ENCODE assay signal across 13 mouse cellular contexts in the genomic region with DNA sequence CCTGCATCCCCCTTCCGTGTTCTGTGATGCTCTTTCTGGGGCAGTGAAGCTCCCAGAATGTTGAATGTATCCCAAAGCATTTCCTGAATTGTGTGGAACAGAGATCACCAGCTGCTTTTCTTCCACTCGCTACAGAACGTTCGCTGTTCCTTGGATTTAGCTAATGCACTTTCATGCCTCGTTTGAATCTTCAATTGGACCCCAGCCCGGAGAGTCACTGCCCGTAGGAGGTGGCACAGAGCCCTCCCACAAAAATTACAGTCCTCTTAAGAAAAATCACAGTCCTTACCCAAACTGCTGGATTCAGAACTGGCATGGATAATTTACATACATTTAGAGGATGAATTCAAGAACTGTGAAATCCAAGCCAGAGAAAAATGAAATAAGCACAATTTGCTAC. TPM values are rescaled to one million over a fixed set of nuclear protein-coding genes. Genes with fewer than 3 reads are reported as not detected.
DNase-seq lines count a peak whose midpoint lies in the region; ATAC-seq and TF ChIP-seq lines count a peak whose summit lies in the region.
"Had no signal": no experiment of that assay in that cellular context is flagged by ENCODE, and none has a peak within 500 bp of the region (broad histone marks: within the 10 kb centered on the region; RNA-seq: fewer than 3 reads in every experiment).

No protein-coding gene starts in this region.

- WGBS in stomach, embryonic 15.5 days: 41% methylated on average over 7 of the region's 7 CpGs
- 91% methylated on average over 7 of the region's 7 CpGs for whole genome bisulfite sequencing in thymus, adult 2 months

- no peaks in the 10 kb centered on the region for H3K27me3 ChIP-seq in stomach, embryonic 15.5 days (replicated peaks)
- H3K27me3 ChIP-seq in thymus, adult 2 months (ENCODE audit: control insufficient read depth, insufficient read depth, low read length): no peaks in the 10 kb centered on the region

- no peaks in the 10 kb centered on the region for H3K9me3 ChIP-seq in stomach, embryonic 15.5 days

- no peak overlapping the region for H3K4me3 ChIP-seq in stomach, embryonic 15.5 days (replicated peaks)
- H3K4me3 ChIP-seq in thymus, adult 2 months (ENCODE audit: control insufficient read depth, insufficient read depth, low read length): no peak overlapping the region
- H3K4me3 ChIP-seq: erythroblast, embryonic 14.5 days had no signal

- intact Hi-C loops in left cerebral cortex, postnatal 14 days (cut with DNase I): no loop called here
- intact Hi-C loops in heart, postnatal 14 days (cut with DNase I): no loop called here

- H3K4me2 ChIP-seq in stomach, embryonic 15.5 days: no peak overlapping the region

- DNase-seq in lung, postnatal 10 days: peak; percentile 14
- DNase-seq in lung, postnatal 14 days: no peak
- DNase-seq in frontal cortex, postnatal 14 days (ENCODE audit: low spot score in 2 of 2): peak; percentile 51 to 63
- peak; percentile 79 to 90 for DNase-seq in left cerebral cortex, postnatal 14 days (ENCODE audit: low spot score in 2 of 2)
- no peak for DNase-seq in heart, postnatal 14 days
- DNase-seq in thymus, adult 2 months: no peak
- no peak for DNase-seq in adrenal gland, adult (ENCODE audit: inconsistent age in 2 of 2, low spot score in 1 of 2)
- DNase-seq: cerebellum, postnatal 36 days; heart, postnatal 10 days; kidney, adult 18-20 months had no signal

- TF ChIP-seq POLR2A in thymus, adult 2 months (IDR thresholded peaks at IDR 0.05; ENCODE audit: control insufficient read depth, extremely low read depth, insufficient read depth, low read length, poor library complexity): no peak

- H3K27ac ChIP-seq in stomach, embryonic 15.5 days: peak overlapping the region; percentile 41; the same call in 1 of the 2 replicates
- no peak overlapping the region for H3K27ac ChIP-seq in thymus, adult 2 months (ENCODE audit: control insufficient read depth, insufficient read depth, low read length)

- no peak for TF ChIP-seq CTCF in thymus, adult 2 months (IDR thresholded peaks at IDR 0.05; ENCODE audit: borderline replicate concordance, control insufficient read depth, extremely low read depth, insufficient read depth, low read length, poor library complexity)

- H3K9ac ChIP-seq in stomach, embryonic 15.5 days: no peak overlapping the region

- H3K36me3 ChIP-seq in stomach, embryonic 15.5 days: no peaks in the 10 kb centered on the region
- no peaks in the 10 kb centered on the region for H3K36me3 ChIP-seq in thymus, adult 2 months (ENCODE audit: control insufficient read depth, insufficient read depth, low read length)

- peaks cover 11% of the 10 kb centered on the region for H3K4me1 ChIP-seq in stomach, embryonic 15.5 days
- H3K4me1 ChIP-seq in thymus, adult 2 months (replicated peaks; ENCODE audit: control insufficient read depth, insufficient read depth, low read length): no peaks in the 10 kb centered on the region

- no peak for ATAC-seq in stomach, embryonic 15.5 days (ENCODE audit: insufficient read depth, low FRiP score, low read depth)

RNA-seq across cellular contexts. Expression of gene Stum, which starts 36.9 kb away (rescaled TPM):
- total RNA-seq in left cerebral cortex, postnatal 14 days (2021): 100 to 1,000 TPM; 146 to 150 TPM
- polyA plus RNA-seq in stomach, embryonic 15.5 days (2015; fragmentation: Nextera tagmentation; extraction: Ambion mirVana): 1.6 and 2.0 TPM in 2 replicates
- total RNA-seq in heart, postnatal 14 days (2021): 1 to 10 TPM in 1 of 2 experiments, under 1 TPM in 1; 0.78 to 1.6 TPM
- polyA plus RNA-seq in thymus, adult 2 months (2012; rRNA removed): 0.94 and 1.3 TPM in 2 replicates
- polyA plus RNA-seq: erythroblast, embryonic 14.5 days; liver, embryonic 16.5 days had no signal

RNA-seq across cellular contexts. Expression of gene Parp1, which starts 48.5 kb away (rescaled TPM):
- total RNA-seq in left cerebral cortex, postnatal 14 days (2021): 100 to 1,000 TPM; 102 to 109 TPM
- polyA plus RNA-seq in stomach, embryonic 15.5 days (2015; fragmentation: Nextera tagmentation; extraction: Ambion mirVana): 113 and 125 TPM in 2 replicates
- total RNA-seq in heart, postnatal 14 days (2021): 10 to 100 TPM; 57.4 to 63.8 TPM
- polyA plus RNA-seq in thymus, adult 2 months (2012; rRNA removed): 49.6 and 57.3 TPM in 2 replicates

Comparison
In these comparisons a context has a peak if more than half of its experiments do, and no peak if none do; other contexts are left out.
1. DNase-seq: peak in lung, postnatal 10 days (single experiment), frontal cortex, postnatal 14 days (2 of 2) and left cerebral cortex, postnatal 14 days (2 of 2); none in lung, postnatal 14 days (single experiment), heart, postnatal 14 days (0 of 2), thymus, adult 2 months (single experiment) and adrenal gland, adult (0 of 2).
2. RNA of gene Stum, which starts 36.9 kb away (total RNA-seq): 146 to 150 TPM in left cerebral cortex, postnatal 14 days; 0.78 to 1.6 TPM in heart, postnatal 14 days; every median in the first group is over 10 times any median in the second.